Mouse (Mus musculus): Measurements from ENCODE around the gene Kif1b. TPM values are rescaled to one million over a fixed set of nuclear protein-coding genes. Genes with fewer than 3 reads are reported as not detected.

Gene Kif1b
- total and polyA plus RNA-seq, 3 experiments = 10.0 to 27.6 (median 17.0) TPM

GRCm38 (mm10) chr4:149261466-149261865 lies 46.0 kb downstream of the Kif1b start (continued):
- TF ChIP-seq E2F4 (IDR thresholded peaks at IDR 0.05; ENCODE audit: insufficient replicate concordance, low read depth, low read length) (no peak), ZNF384 (IDR thresholded peaks at IDR 0.05; ENCODE audit: low read depth, low read length) (no peak), IRF4 (IDR thresholded peaks at IDR 0.05; ENCODE audit: low read depth, low read length) (no peak), ETS1 (conservative IDR thresholded peaks at IDR 0.05; ENCODE audit: low read depth, low read length) (no peak)

- H3K4me2 ChIP-seq (ENCODE audit: insufficient read depth, low read depth, poor library complexity, severe bottlenecking) = peak overlapping the region; percentile 32; the same call in 1 of the 2 replicates
- H3K4me1 ChIP-seq (ENCODE audit: control insufficient read depth in 1 of 2, insufficient read depth in 2 of 2) = peaks cover 19 to 69% of the 10 kb centered on the region in 2 experiments
- dilution Hi-C loops (cut with MboI; ENCODE audit: extremely low pct_ligation_motif_present, extremely low pct_unique_long_range_greater_than_20kb, low sequenced_read_pairs) (no loop called here), in situ Hi-C loops (cut with MboI; ENCODE audit: low pct_ligation_motif_present, low pct_unique_long_range_greater_than_20kb, low sequenced_read_pairs) (no loop called here)
- peak overlapping the region; percentile 76 for H3K27ac ChIP-seq (ENCODE audit: insufficient read depth, low read depth)
- H3K27me3 ChIP-seq (replicated peaks) = no peaks in the 10 kb centered on the region
- H3K79me2 ChIP-seq (replicated peaks; ENCODE audit: control insufficient read depth, extremely low read depth, insufficient read depth, poor library complexity, severe bottlenecking) = peaks cover 27% of the 10 kb centered on the region
- peak overlapping the region; percentile 38; the same call in 1 of the 2 replicates for H3K9ac ChIP-seq (ENCODE audit: insufficient read depth, low read depth)
- H3K36me3 ChIP-seq (replicated peaks in 1 of 2; ENCODE audit: control insufficient read depth in 1 of 2, insufficient read depth in 1 of 2, low read length in 1 of 2) = peaks cover 19 to 28% of the 10 kb centered on the region in 2 experiments
- DNase-seq (ENCODE audit: extremely low read depth) = peak; percentile 59
- peak overlapping the region; percentile 41 to 69 (median 44) for H3K4me3 ChIP-seq (replicated peaks in 1 of 3; ENCODE audit: low read depth in 2 of 3, low read length in 2 of 3, poor library complexity in 1 of 3)
- no peaks in the 10 kb centered on the region for H3K9me3 ChIP-seq (replicated peaks; ENCODE audit: low read length)
- no peak; the same call in 1 of the 2 replicates for TF ChIP-seq NELFE (IDR thresholded peaks at IDR 0.05; ENCODE audit: low read depth, low read length)
- TF ChIP-seq ZC3H11A (IDR thresholded peaks at IDR 0.05; ENCODE audit: low read depth, low read length) = no peak
- no peak for TF ChIP-seq MAZ (IDR thresholded peaks at IDR 0.05; ENCODE audit: low read depth, low read length)
- no peak for TF ChIP-seq HCFC1 (IDR thresholded peaks at IDR 0.05; ENCODE audit: low read depth, low read length)
- TF ChIP-seq ZNF384 (IDR thresholded peaks at IDR 0.05; ENCODE audit: low read depth, low read length) = no peak
- TF ChIP-seq GABPA (IDR thresholded peaks at IDR 0.05; ENCODE audit: insufficient replicate concordance, low read depth, low read length) = no peak
- TF ChIP-seq USF1 (IDR thresholded peaks at IDR 0.05; ENCODE audit: low read depth, low read length) = no peak
- 0 out of 2 replicates have a peak, but pooled peaks have one; percentile 9 for TF ChIP-seq MAX (IDR thresholded peaks at IDR 0.05; ENCODE audit: low read length)
- TF ChIP-seq UBTF (IDR thresholded peaks at IDR 0.05; ENCODE audit: low read depth, low read length) = no peak
- TF ChIP-seq IRF4 (IDR thresholded peaks at IDR 0.05; ENCODE audit: low read depth, low read length) = peak; percentile 50; the same call in 1 of the 2 replicates
- TF ChIP-seq SIN3A (IDR thresholded peaks at IDR 0.05; ENCODE audit: low read length) = peak; percentile 68; the same call in 1 of the 2 replicates
- TF ChIP-seq POLR2AphosphoS2 (IDR thresholded peaks at IDR 0.05; ENCODE audit: low read depth, low read length) = no peak
- peak; percentile 58; the same call in 1 of the 2 replicates for TF ChIP-seq MAFK (IDR thresholded peaks at IDR 0.05; ENCODE audit: insufficient replicate concordance, low read length)
- no peak for TF ChIP-seq USF2 (conservative IDR thresholded peaks at IDR 0.05; ENCODE audit: low read depth, low read length)
- TF ChIP-seq NRF1 (IDR thresholded peaks at IDR 0.05; ENCODE audit: low read depth, low read length) = no peak
- TF ChIP-seq PAX5 (IDR thresholded peaks at IDR 0.05; ENCODE audit: low read length) = no peak
- peak; percentile 70 for TF ChIP-seq MYC (IDR thresholded peaks at IDR 0.05; ENCODE audit: low read depth, low read length)
- peak; percentile 56; the same call in 1 of the 2 replicates for TF ChIP-seq CHD1 (IDR thresholded peaks at IDR 0.05; ENCODE audit: low read depth, low read length)
- no peak for TF ChIP-seq KAT2A (IDR thresholded peaks at IDR 0.05; ENCODE audit: insufficient replicate concordance, low read length)
- TF ChIP-seq SMC3 (IDR thresholded peaks at IDR 0.05; ENCODE audit: low read depth, low read length) = no peak
- no peak for TF ChIP-seq ZKSCAN1 (IDR thresholded peaks at IDR 0.05; ENCODE audit: borderline replicate concordance, low read depth, low read length)
- no peak; the same call in 1 of the 2 replicates for TF ChIP-seq ELF1 (IDR thresholded peaks at IDR 0.05; ENCODE audit: low read depth, low read length)
- TF ChIP-seq CTCF (conservative IDR thresholded peaks at IDR 0.05 in 1 of 2, IDR thresholded peaks at IDR 0.05 in 1 of 2; ENCODE audit: low read depth in 2 of 2, low read length in 2 of 2) = no peak
- peak; percentile 47; the same call in 1 of the 2 replicates for TF ChIP-seq MEF2A (IDR thresholded peaks at IDR 0.05; ENCODE audit: borderline replicate concordance, low read depth, low read length)
- peak; percentile 67 for TF ChIP-seq ETS1 (conservative IDR thresholded peaks at IDR 0.05; ENCODE audit: low read depth, low read length)
- TF ChIP-seq TCF12 (IDR thresholded peaks at IDR 0.05; ENCODE audit: low read depth, low read length) = peak; percentile 50; the same call in 1 of the 2 replicates
- TF ChIP-seq RAD21 (IDR thresholded peaks at IDR 0.05; ENCODE audit: low read depth, low read length) = no peak
- peak; percentile 44; the same call in 1 of the 2 replicates for TF ChIP-seq BHLHE40 (IDR thresholded peaks at IDR 0.05; ENCODE audit: low read depth, low read length)
- TF ChIP-seq JUN (IDR thresholded peaks at IDR 0.05; ENCODE audit: insufficient read depth, low read depth, low read length) = no peak
- TF ChIP-seq RCOR1 (conservative IDR thresholded peaks at IDR 0.05; ENCODE audit: low read depth, low read length) = no peak
- TF ChIP-seq E2F4 (IDR thresholded peaks at IDR 0.05; ENCODE audit: insufficient replicate concordance, low read depth, low read length) = no peak
- peak; percentile 87 for TF ChIP-seq TBP (conservative IDR thresholded peaks at IDR 0.05; ENCODE audit: low read depth, low read length)
- TF ChIP-seq EP300 (IDR thresholded peaks at IDR 0.05; ENCODE audit: low read length) = peak; percentile 74
- peak; percentile 21; the same call in 1 of the 2 replicates for TF ChIP-seq CHD2 (IDR thresholded peaks at IDR 0.05; ENCODE audit: low read length)
- no peak for TF ChIP-seq ZMIZ1 (IDR thresholded peaks at IDR 0.05; ENCODE audit: low read depth, low read length)
- no peak; the same call in 1 of the 2 replicates for TF ChIP-seq MXI1 (IDR thresholded peaks at IDR 0.05; ENCODE audit: low read depth, low read length)
Observed at GRCm38 (mm10) chr4:149260911-149261310, 46.6 kb downstream of the Kif1b start.
